Mouse (Mus musculus): ENCODE measurements around the gene Ccdc167.

- TF ChIP-seq CTCF (IDR thresholded peaks at IDR 0.05; ENCODE audit: control insufficient read depth, insufficient read depth, insufficient read length) (no peak), CEBPB (IDR thresholded peaks at IDR 0.05; ENCODE audit: low read depth) (no peak), MYOD1 (IDR thresholded peaks at IDR 0.05; ENCODE audit: control insufficient read depth, insufficient read length, low read depth) (no peak), MAX (IDR thresholded peaks at IDR 0.05) (no peak), USF1 (IDR thresholded peaks at IDR 0.05; ENCODE audit: low read depth) (no peak)
Observed at GRCm38 (mm10) chr17:29724610-29725009, 7.8 kb upstream of the Ccdc167 start.

Measured in C2C12 (cell line).